Mouse (Mus musculus): Measurements from ENCODE around the gene 1700021F07Rik. TPM values are rescaled to one million over a fixed set of nuclear protein-coding genes. Genes with fewer than 3 reads are reported as not detected.

Gene 1700021F07Rik
- not detected for polyA plus RNA-seq (2017; shearing (Covaris generic))

DNA sequence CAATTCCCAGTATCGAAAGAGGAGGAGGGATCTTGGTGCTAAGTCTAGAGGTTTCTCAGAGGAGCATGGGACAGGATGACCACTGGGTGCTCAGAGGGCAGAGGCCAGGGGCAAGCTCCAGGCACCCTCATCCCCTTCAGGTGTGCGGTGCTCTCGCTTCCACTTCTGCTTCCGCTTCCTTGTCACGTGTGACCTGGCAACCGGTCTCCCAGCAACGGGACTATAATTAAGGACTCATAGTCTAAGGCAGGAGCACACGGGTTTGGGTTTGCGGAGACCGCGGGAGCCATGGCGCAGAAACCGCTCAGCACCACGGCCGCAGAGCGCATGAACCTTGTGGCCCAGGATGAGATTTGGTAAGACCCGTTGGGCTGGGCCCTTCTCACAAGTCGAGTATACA, at the start of gene 1700021F07Rik:
Gene 1700021F07Rik, plus strand, starts transcription at position 211 of the 400 bp plus-strand sequence.

Other genes with a start within 250 kb of the 1700021F07Rik start
- gene Pmepa1, start 246.1 kb upstream of the 1700021F07Rik start, polyA plus RNA-seq (2017; shearing (Covaris generic)): 3.2 TPM
- gene Ankrd60, start 55.8 kb downstream of the 1700021F07Rik start, polyA plus RNA-seq (2017; shearing (Covaris generic)): not detected
- 13.8 TPM for gene Rab22a, start 137.2 kb downstream of the 1700021F07Rik start, polyA plus RNA-seq (2017; shearing (Covaris generic))
- not detected for gene 1700010B08Rik, start 196.8 kb downstream of the 1700021F07Rik start, polyA plus RNA-seq (2017; shearing (Covaris generic))
- 7.5 TPM for gene Vapb, start 214.9 kb downstream of the 1700021F07Rik start, polyA plus RNA-seq (2017; shearing (Covaris generic))